Comparison of ENCODE assay signal across 7 mouse cellular contexts in genomic region chr12:59065776-59066175, GRCm38 (mm10). TPM values are rescaled to one million over a fixed set of nuclear protein-coding genes. Genes with fewer than 3 reads are reported as not detected.
A peak's percentile ranks its signal among the peaks of the same experiment; 100 is the strongest.
DNase-seq lines count a peak whose midpoint lies in the region; ATAC-seq and TF ChIP-seq lines count a peak whose summit lies in the region.

No protein-coding gene starts in this region.

- TF ChIP-seq CTCF in thymus, adult 2 months (IDR thresholded peaks at IDR 0.05; ENCODE audit: borderline replicate concordance, control insufficient read depth, extremely low read depth, insufficient read depth, low read length, poor library complexity), result no peak

- peaks cover 27% of the 10 kb centered on the region for H3K36me3 ChIP-seq in lung, embryonic 15.5 days
- peaks cover 26% of the 10 kb centered on the region for H3K36me3 ChIP-seq in forebrain, embryonic 12.5 days (replicated peaks)
- H3K36me3 ChIP-seq in liver, embryonic 11.5 days (ENCODE audit: control insufficient read depth, insufficient read depth, low read length), result peaks cover 20% of the 10 kb centered on the region
- peaks cover 14% of the 10 kb centered on the region for H3K36me3 ChIP-seq in stomach, embryonic 16.5 days (ENCODE audit: control insufficient read depth, insufficient read depth, low read length)
- H3K36me3 ChIP-seq in thymus, adult 2 months (ENCODE audit: control insufficient read depth, insufficient read depth, low read length), result peaks cover 27% of the 10 kb centered on the region

- peak overlapping the region; percentile 60 for H3K4me2 ChIP-seq in lung, embryonic 15.5 days
- peak overlapping the region; percentile 58 for H3K4me2 ChIP-seq in forebrain, embryonic 12.5 days
- peak overlapping the region; percentile 84 for H3K4me2 ChIP-seq in liver, embryonic 11.5 days
- peak overlapping the region; percentile 72 for H3K4me2 ChIP-seq in stomach, embryonic 16.5 days (ENCODE audit: low read depth, low read length)

- no peaks in the 10 kb centered on the region for H3K9me3 ChIP-seq in lung, embryonic 15.5 days
- no peaks in the 10 kb centered on the region for H3K9me3 ChIP-seq in forebrain, embryonic 12.5 days
- no peaks in the 10 kb centered on the region for H3K9me3 ChIP-seq in liver, embryonic 11.5 days (ENCODE audit: control insufficient read depth, low read length)
- H3K9me3 ChIP-seq in stomach, embryonic 16.5 days (replicated peaks; ENCODE audit: control insufficient read depth, low read length), result no peaks in the 10 kb centered on the region

- peak overlapping the region; percentile 90 for H3K4me3 ChIP-seq in lung, embryonic 15.5 days
- H3K4me3 ChIP-seq in forebrain, embryonic 12.5 days (replicated peaks), result peak overlapping the region; percentile 99
- peak overlapping the region; percentile 100 for H3K4me3 ChIP-seq in liver, embryonic 11.5 days (ENCODE audit: low read depth, low read length)
- peak overlapping the region; percentile 98 for H3K4me3 ChIP-seq in stomach, embryonic 16.5 days (replicated peaks; ENCODE audit: low read length)
- H3K4me3 ChIP-seq in thymus, adult 2 months (ENCODE audit: control insufficient read depth, insufficient read depth, low read length), result no peak overlapping the region

- no peak for TF ChIP-seq POLR2A in thymus, adult 2 months (IDR thresholded peaks at IDR 0.05; ENCODE audit: control insufficient read depth, extremely low read depth, insufficient read depth, low read length, poor library complexity)

- peaks cover 12% of the 10 kb centered on the region for H3K4me1 ChIP-seq in lung, embryonic 15.5 days
- peaks cover 14% of the 10 kb centered on the region for H3K4me1 ChIP-seq in forebrain, embryonic 12.5 days
- H3K4me1 ChIP-seq in liver, embryonic 11.5 days (replicated peaks; ENCODE audit: control insufficient read depth, insufficient read depth, low read length), result peaks cover 3% of the 10 kb centered on the region; the same call in 1 of the 2 replicates
- peaks cover 8% of the 10 kb centered on the region for H3K4me1 ChIP-seq in stomach, embryonic 16.5 days (ENCODE audit: control insufficient read depth, insufficient read depth, low read length)
- H3K4me1 ChIP-seq in thymus, adult 2 months (replicated peaks; ENCODE audit: control insufficient read depth, insufficient read depth, low read length), result no peaks in the 10 kb centered on the region

- H3K27me3 ChIP-seq in lung, embryonic 15.5 days, result no peaks in the 10 kb centered on the region
- H3K27me3 ChIP-seq in forebrain, embryonic 12.5 days, result no peaks in the 10 kb centered on the region
- H3K27me3 ChIP-seq in liver, embryonic 11.5 days (replicated peaks; ENCODE audit: control insufficient read depth, insufficient read depth, low read length), result no peaks in the 10 kb centered on the region
- H3K27me3 ChIP-seq in stomach, embryonic 16.5 days (ENCODE audit: control insufficient read depth, insufficient read depth, low read length), result no peaks in the 10 kb centered on the region
- H3K27me3 ChIP-seq in thymus, adult 2 months (ENCODE audit: control insufficient read depth, insufficient read depth, low read length), result no peaks in the 10 kb centered on the region

- no peak for DNase-seq in lung, postnatal 10 days
- no peak for DNase-seq in liver, embryonic 11.5 days (ENCODE audit: low spot score)
- DNase-seq in thymus, adult 2 months, result no peak
- no peak for DNase-seq in adipocyte (ENCODE audit: low spot score)

- H3K9ac ChIP-seq in lung, embryonic 15.5 days, result peak overlapping the region; percentile 51; the same call in 1 of the 2 replicates
- H3K9ac ChIP-seq in forebrain, embryonic 12.5 days, result no peak overlapping the region
- peak overlapping the region; percentile 99 for H3K9ac ChIP-seq in liver, embryonic 11.5 days (ENCODE audit: low read depth, low read length)
- H3K9ac ChIP-seq in stomach, embryonic 16.5 days (ENCODE audit: low read length), result peak overlapping the region; percentile 69

- 40% methylated on average over 3 of the region's 3 CpGs for WGBS in lung, embryonic 15.5 days
- 74% methylated on average over 3 of the region's 3 CpGs for WGBS in forebrain, embryonic 12.5 days
- 47% methylated on average over 3 of the region's 3 CpGs for WGBS in liver, embryonic 11.5 days
- WGBS in stomach, embryonic 16.5 days, result 43% methylated on average over 3 of the region's 3 CpGs
- WGBS in thymus, adult 2 months, result 86% methylated on average over 3 of the region's 3 CpGs

- H3K27ac ChIP-seq in lung, embryonic 15.5 days, result peak overlapping the region; percentile 94; the same call in 1 of the 2 replicates
- peak overlapping the region; percentile 85; the same call in 1 of the 2 replicates for H3K27ac ChIP-seq in forebrain, embryonic 12.5 days
- H3K27ac ChIP-seq in liver, embryonic 11.5 days (ENCODE audit: low read depth, low read length), result peak overlapping the region; percentile 88
- peak overlapping the region; percentile 90 for H3K27ac ChIP-seq in stomach, embryonic 16.5 days (ENCODE audit: low read length)
- no peak overlapping the region for H3K27ac ChIP-seq in thymus, adult 2 months (ENCODE audit: control insufficient read depth, insufficient read depth, low read length)

- ATAC-seq in lung, embryonic 15.5 days (ENCODE audit: borderline replicate concordance, extremely low read depth, low FRiP score, low TSS enrichment), result no peak
- no peak for ATAC-seq in forebrain, embryonic 12.5 days (ENCODE audit: low FRiP score)
- ATAC-seq in liver, embryonic 11.5 days (replicated peaks; ENCODE audit: low FRiP score), result no peak
- ATAC-seq in stomach, embryonic 16.5 days (ENCODE audit: insufficient read depth, low FRiP score), result no peak

RNA-seq across cellular contexts. Expression of gene Pnn, which starts 0.9 kb away (rescaled TPM):
- 96.1 and 105 TPM in 2 replicates for polyA plus RNA-seq in lung, embryonic 15.5 days (2015; fragmentation: Nextera tagmentation; extraction: Ambion mirVana)
- 130 and 134 TPM in 2 replicates for polyA plus RNA-seq in forebrain, embryonic 12.5 days (2016; fragmentation: Nextera tagmentation; extraction: Ambion mirVana)
- 90.7 and 92.2 TPM in 2 replicates for polyA plus RNA-seq in liver, embryonic 11.5 days (2014; fragmentation: Nextera tagmentation; extraction: Ambion mirVana)
- polyA plus RNA-seq in stomach, embryonic 16.5 days (2015; fragmentation: Nextera tagmentation; extraction: Ambion mirVana), result 84.1 and 85.6 TPM in 2 replicates
- polyA plus RNA-seq in thymus, adult 2 months (2012; rRNA removed), result 32.2 and 34.0 TPM in 2 replicates

RNA-seq across cellular contexts. Expression of gene Trappc6b, which starts 4.5 kb away (rescaled TPM):
- polyA plus RNA-seq in lung, embryonic 15.5 days (2015; fragmentation: Nextera tagmentation; extraction: Ambion mirVana), result 87.8 and 92.5 TPM in 2 replicates
- polyA plus RNA-seq in forebrain, embryonic 12.5 days (2016; fragmentation: Nextera tagmentation; extraction: Ambion mirVana), result 100.0 and 106 TPM in 2 replicates
- polyA plus RNA-seq in liver, embryonic 11.5 days (2014; fragmentation: Nextera tagmentation; extraction: Ambion mirVana), result 58.9 and 60.8 TPM in 2 replicates
- polyA plus RNA-seq in stomach, embryonic 16.5 days (2015; fragmentation: Nextera tagmentation; extraction: Ambion mirVana), result 80.7 and 90.5 TPM in 2 replicates
- polyA plus RNA-seq in thymus, adult 2 months (2012; rRNA removed), result 57.6 and 63.3 TPM in 2 replicates

RNA-seq across cellular contexts. Expression of gene Mia2, which starts 29.8 kb away (rescaled TPM):
- 53.8 and 59.9 TPM in 2 replicates for polyA plus RNA-seq in lung, embryonic 15.5 days (2015; fragmentation: Nextera tagmentation; extraction: Ambion mirVana)
- 49.1 and 52.2 TPM in 2 replicates for polyA plus RNA-seq in forebrain, embryonic 12.5 days (2016; fragmentation: Nextera tagmentation; extraction: Ambion mirVana)
- polyA plus RNA-seq in liver, embryonic 11.5 days (2014; fragmentation: Nextera tagmentation; extraction: Ambion mirVana), result 79.7 and 85.8 TPM in 2 replicates
- polyA plus RNA-seq in stomach, embryonic 16.5 days (2015; fragmentation: Nextera tagmentation; extraction: Ambion mirVana), result 76.4 and 79.6 TPM in 2 replicates
- 67.8 and 68.0 TPM in 2 replicates for polyA plus RNA-seq in thymus, adult 2 months (2012; rRNA removed)

RNA-seq across cellular contexts. Expression of gene Gemin2, which starts 52.6 kb away (rescaled TPM):
- 29.3 and 31.5 TPM in 2 replicates for polyA plus RNA-seq in lung, embryonic 15.5 days (2015; fragmentation: Nextera tagmentation; extraction: Ambion mirVana)
- 26.3 and 26.5 TPM in 2 replicates for polyA plus RNA-seq in forebrain, embryonic 12.5 days (2016; fragmentation: Nextera tagmentation; extraction: Ambion mirVana)
- polyA plus RNA-seq in liver, embryonic 11.5 days (2014; fragmentation: Nextera tagmentation; extraction: Ambion mirVana), result 33.9 and 36.5 TPM in 2 replicates
- polyA plus RNA-seq in stomach, embryonic 16.5 days (2015; fragmentation: Nextera tagmentation; extraction: Ambion mirVana), result 21.3 and 25.7 TPM in 2 replicates
- 5.2 and 5.9 TPM in 2 replicates for polyA plus RNA-seq in thymus, adult 2 months (2012; rRNA removed)

RNA-seq across cellular contexts. Expression of gene Sec23a, which starts 54.0 kb away (rescaled TPM):
- 64.0 and 65.6 TPM in 2 replicates for polyA plus RNA-seq in lung, embryonic 15.5 days (2015; fragmentation: Nextera tagmentation; extraction: Ambion mirVana)
- polyA plus RNA-seq in forebrain, embryonic 12.5 days (2016; fragmentation: Nextera tagmentation; extraction: Ambion mirVana), result 90.2 and 96.0 TPM in 2 replicates
- 42.5 and 51.6 TPM in 2 replicates for polyA plus RNA-seq in liver, embryonic 11.5 days (2014; fragmentation: Nextera tagmentation; extraction: Ambion mirVana)
- 79.6 and 80.8 TPM in 2 replicates for polyA plus RNA-seq in stomach, embryonic 16.5 days (2015; fragmentation: Nextera tagmentation; extraction: Ambion mirVana)
- polyA plus RNA-seq in thymus, adult 2 months (2012; rRNA removed), result 9.7 and 10.8 TPM in 2 replicates
